Mouse (Mus musculus): ENCODE results near the gene Selenot.

Selenot gene

DNA sequence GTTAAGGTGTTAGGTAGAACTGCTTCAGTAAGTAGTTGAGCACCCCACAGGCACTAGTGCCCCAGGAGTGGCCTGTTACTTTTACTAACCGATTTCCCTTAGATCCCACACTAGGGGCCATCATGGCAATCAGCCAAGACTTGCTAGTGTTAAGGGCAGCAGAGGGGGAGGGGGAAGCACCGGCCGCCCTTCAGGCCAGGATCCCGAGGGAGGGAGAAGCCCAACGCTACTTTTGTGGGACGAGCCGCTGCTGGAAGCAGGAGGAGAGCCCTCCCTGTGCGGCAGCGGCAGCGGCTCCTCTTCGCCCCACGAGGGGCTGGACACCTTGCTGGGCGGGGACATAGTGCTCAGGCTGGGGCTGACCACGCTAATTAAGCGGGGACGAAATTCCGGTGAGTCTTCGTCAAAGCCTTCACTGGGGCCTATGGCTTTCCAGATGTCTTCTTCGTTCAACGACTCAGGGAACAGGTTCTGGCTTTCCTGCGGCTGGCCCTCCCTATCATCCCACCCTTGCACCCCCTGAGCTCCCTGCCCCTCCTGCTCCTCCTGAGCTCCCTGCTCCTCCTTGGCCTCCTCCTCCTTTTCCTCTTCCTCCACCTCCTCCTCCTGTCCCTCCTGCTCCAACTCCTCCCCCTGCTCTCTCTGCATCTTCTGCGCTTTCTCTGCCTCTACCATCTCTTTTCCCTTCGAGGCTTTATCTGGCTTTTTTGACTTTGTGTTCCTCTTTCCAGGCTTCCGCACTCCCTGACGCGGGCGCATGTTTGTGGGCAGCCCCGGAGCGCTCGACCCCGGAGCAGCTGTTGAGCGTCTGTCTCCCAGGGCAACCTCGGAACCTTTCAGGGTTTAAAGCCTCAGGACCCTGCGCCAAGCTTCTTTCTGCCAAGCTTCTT lies 60.2 kb downstream of the Selenot start, which contains the start of gene Erich6:
Erich6 (minus strand) TSS at position 802 of the 890 bp plus-strand sequence.
- DNase-seq, result peak; percentile 29 to 36
